Mouse (Mus musculus): ENCODE data around the gene Col25a1. TPM values are rescaled to one million over a fixed set of nuclear protein-coding genes. Genes with fewer than 3 reads are reported as not detected.

Gene Col25a1
- polyA plus RNA-seq, 1 experiment from 2014 or later = 2.0 TPM

- Histone ChIP-seq H3K27ac (replicated peaks) (no peak overlapping the region), H3K27me3 (replicated peaks) (no peaks in the 10 kb centered on the region), H3K4me2 (no peak overlapping the region), H3K9ac (no peak overlapping the region), H3K4me3 (no peak overlapping the region), H3K36me3 (no peaks in the 10 kb centered on the region), H3K9me3 (no peaks in the 10 kb centered on the region), H3K4me1 (peaks cover 15% of the 10 kb centered on the region; the same call in 1 of the 2 replicates)
- WGBS = 76% methylated on average over 6 of the region's 6 CpGs
- no peak for ATAC-seq (ENCODE audit: extremely low read depth, insufficient number of reproducible peaks, low FRiP score, low TSS enrichment)
Measured at GRCm38 (mm10) chr3:130313246-130313645, 181.9 kb downstream of the Col25a1 start.

- Histone ChIP-seq H3K36me3 (no peaks in the 10 kb centered on the region), H3K27me3 (replicated peaks) (no peaks in the 10 kb centered on the region), H3K9ac (no peak overlapping the region), H3K9me3 (no peaks in the 10 kb centered on the region), H3K4me3 (no peak overlapping the region), H3K27ac (replicated peaks) (no peak overlapping the region), H3K4me2 (no peak overlapping the region), H3K4me1 (no peaks in the 10 kb centered on the region)
- no peak for ATAC-seq (ENCODE audit: extremely low read depth, insufficient number of reproducible peaks, low FRiP score, low TSS enrichment)
- 61% methylated on average over 13 of the region's 13 CpGs for WGBS
Measured at GRCm38 (mm10) chr3:130327039-130328015, 196.0 kb downstream of the Col25a1 start.

- no peaks in the 10 kb centered on the region for H3K9me3 ChIP-seq
- 76% methylated on average over 9 of the region's 9 CpGs for WGBS
- no peaks in the 10 kb centered on the region for H3K36me3 ChIP-seq
- H3K27me3 ChIP-seq (replicated peaks) = no peaks in the 10 kb centered on the region
- no peak for ATAC-seq (ENCODE audit: extremely low read depth, insufficient number of reproducible peaks, low FRiP score, low TSS enrichment)
- no peak overlapping the region for H3K27ac ChIP-seq (replicated peaks)
- no peaks in the 10 kb centered on the region for H3K4me1 ChIP-seq
- H3K9ac ChIP-seq = no peak overlapping the region
- no peak overlapping the region for H3K4me2 ChIP-seq
- H3K4me3 ChIP-seq = no peak overlapping the region
Measured at GRCm38 (mm10) chr3:130328909-130329308, 197.6 kb downstream of the Col25a1 start.

- 83% methylated on average over 9 of the region's 9 CpGs for WGBS
- H3K9me3 ChIP-seq = no peaks in the 10 kb centered on the region
- no peaks in the 10 kb centered on the region for H3K4me1 ChIP-seq
- no peak overlapping the region for H3K9ac ChIP-seq
- no peaks in the 10 kb centered on the region for H3K27me3 ChIP-seq (replicated peaks)
- no peak for ATAC-seq (ENCODE audit: extremely low read depth, insufficient number of reproducible peaks, low FRiP score, low TSS enrichment)
- no peak overlapping the region for H3K4me3 ChIP-seq
- H3K36me3 ChIP-seq = no peaks in the 10 kb centered on the region
- no peak overlapping the region for H3K27ac ChIP-seq (replicated peaks)
- no peak overlapping the region for H3K4me2 ChIP-seq
Measured at GRCm38 (mm10) chr3:130329833-130330555, 198.7 kb downstream of the Col25a1 start.

- H3K36me3 ChIP-seq = no peaks in the 10 kb centered on the region
- no peak overlapping the region for H3K4me2 ChIP-seq
- WGBS = 85% methylated on average over 3 of the region's 3 CpGs
- H3K9me3 ChIP-seq = no peaks in the 10 kb centered on the region
- no peak overlapping the region for H3K9ac ChIP-seq
- no peaks in the 10 kb centered on the region for H3K4me1 ChIP-seq
- no peak overlapping the region for H3K27ac ChIP-seq (replicated peaks)
- no peaks in the 10 kb centered on the region for H3K27me3 ChIP-seq (replicated peaks)
- ATAC-seq (ENCODE audit: extremely low read depth, insufficient number of reproducible peaks, low FRiP score, low TSS enrichment) = no peak
- no peak overlapping the region for H3K4me3 ChIP-seq
Measured at GRCm38 (mm10) chr3:130330556-130330950, 199.3 kb downstream of the Col25a1 start.

GRCm38 (mm10) chr3:130332347-130332913 lies 201.1 kb downstream of the Col25a1 start:
- no peak overlapping the region for H3K4me2 ChIP-seq
- H3K36me3 ChIP-seq = no peaks in the 10 kb centered on the region
- no peak for ATAC-seq (ENCODE audit: extremely low read depth, insufficient number of reproducible peaks, low FRiP score, low TSS enrichment)
- no peak overlapping the region for H3K27ac ChIP-seq (replicated peaks)
- no peak overlapping the region for H3K4me3 ChIP-seq
- no peaks in the 10 kb centered on the region for H3K9me3 ChIP-seq
- H3K9ac ChIP-seq = no peak overlapping the region
- H3K4me1 ChIP-seq = peaks cover 5% of the 10 kb centered on the region; the same call in 1 of the 2 replicates
- no peaks in the 10 kb centered on the region for H3K27me3 ChIP-seq (replicated peaks)
- WGBS = 53% methylated on average over 3 of the region's 3 CpGs

GRCm38 (mm10) chr3:130337857-130338256 lies 206.6 kb downstream of the Col25a1 start:
- H3K27me3 ChIP-seq (replicated peaks) = no peaks in the 10 kb centered on the region
- peaks cover 18% of the 10 kb centered on the region for H3K4me1 ChIP-seq
- H3K36me3 ChIP-seq = no peaks in the 10 kb centered on the region
- WGBS = 17% methylated on average over 13 of the region's 13 CpGs
- peak overlapping the region; percentile 63 for H3K4me2 ChIP-seq
- ATAC-seq (ENCODE audit: extremely low read depth, insufficient number of reproducible peaks, low FRiP score, low TSS enrichment) = peak; percentile 51; the same call in 1 of the 2 replicates
- H3K9me3 ChIP-seq = no peaks in the 10 kb centered on the region
- H3K4me3 ChIP-seq = peak overlapping the region; percentile 35
- H3K27ac ChIP-seq (replicated peaks) = peak overlapping the region; percentile 77
- peak overlapping the region; percentile 67 for H3K9ac ChIP-seq

- no peak overlapping the region for H3K9ac ChIP-seq
- peaks cover 18% of the 10 kb centered on the region for H3K4me1 ChIP-seq
- ATAC-seq (ENCODE audit: extremely low read depth, insufficient number of reproducible peaks, low FRiP score, low TSS enrichment) = no peak
- no peak overlapping the region for H3K27ac ChIP-seq (replicated peaks)
- no peaks in the 10 kb centered on the region for H3K9me3 ChIP-seq
- WGBS = 40% methylated on average over 3 of the region's 3 CpGs
- H3K27me3 ChIP-seq (replicated peaks) = no peaks in the 10 kb centered on the region
- peak overlapping the region; percentile 63 for H3K4me2 ChIP-seq
- H3K36me3 ChIP-seq = no peaks in the 10 kb centered on the region
- H3K4me3 ChIP-seq = no peak overlapping the region
Measured at GRCm38 (mm10) chr3:130338371-130338770, 207.1 kb downstream of the Col25a1 start.

- Histone ChIP-seq H3K27me3 (replicated peaks) (no peaks in the 10 kb centered on the region), H3K36me3 (no peaks in the 10 kb centered on the region), H3K9ac (no peak overlapping the region), H3K4me2 (no peak overlapping the region), H3K4me3 (no peak overlapping the region), H3K27ac (replicated peaks) (no peak overlapping the region), H3K4me1 (peaks cover 18% of the 10 kb centered on the region), H3K9me3 (no peaks in the 10 kb centered on the region)
- no peak for ATAC-seq (ENCODE audit: extremely low read depth, insufficient number of reproducible peaks, low FRiP score, low TSS enrichment)
- WGBS = 52% methylated on average over 6 of the region's 6 CpGs
Measured at GRCm38 (mm10) chr3:130350161-130350560, 218.9 kb downstream of the Col25a1 start.

- WGBS = 73% methylated on average over 4 of the region's 4 CpGs
- Histone ChIP-seq H3K27ac (replicated peaks) (no peak overlapping the region), H3K9ac (no peak overlapping the region), H3K9me3 (no peaks in the 10 kb centered on the region), H3K36me3 (no peaks in the 10 kb centered on the region), H3K4me2 (no peak overlapping the region), H3K27me3 (replicated peaks) (no peaks in the 10 kb centered on the region), H3K4me1 (0 out of 2 replicates have a peak, but pooled peaks cover 9% of the 10 kb centered on the region), H3K4me3 (no peak overlapping the region)
- no peak for ATAC-seq (ENCODE audit: extremely low read depth, insufficient number of reproducible peaks, low FRiP score, low TSS enrichment)
Measured at GRCm38 (mm10) chr3:130354399-130355039, 223.2 kb downstream of the Col25a1 start.
